Mouse (Mus musculus) left cerebral cortex, adult 9 months (tissue): ENCODE data around the gene Fbxo46.
"Not testable (repeated sequence)": the region's sequence is repeated elsewhere in the genome, so short reads cannot be mapped to it uniquely, and the experiment has no call there.

Experiments used
- DNase-seq, 2 experiments: peaks; one replicate each; pipeline ENCODE4 v3.0.0; 2022; ENCODE audit warnings: low spot score in 2 of 2

The Fbxo46 gene

GRCm38 (mm10) chr7:19119631-19120429 is at the start of gene Fbxo46:
Gene Fbxo46 (plus strand): TSS chr7:19119859.
- DNase-seq: peak; percentile 93 to 96

DNA sequence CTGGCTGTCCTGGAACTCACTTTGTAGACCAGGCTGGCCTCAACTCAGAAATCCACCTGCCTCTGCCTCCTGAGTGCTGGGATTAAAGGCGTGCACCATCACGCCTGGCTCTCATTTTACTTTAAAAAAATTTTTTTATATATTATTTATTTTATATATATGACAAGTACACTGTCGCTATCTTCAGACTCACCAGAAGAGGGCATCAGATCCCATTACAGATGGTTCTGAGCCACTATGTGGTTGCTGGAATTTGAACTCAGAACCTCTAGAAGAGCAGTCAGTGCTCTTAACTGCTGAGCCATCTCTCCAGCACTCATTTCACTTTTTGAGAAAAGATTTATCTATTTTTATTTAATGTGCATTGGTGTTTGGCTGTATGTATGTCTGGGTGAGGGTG is 48.6 kb upstream of the Fbxo46 start:
- not testable (repeated sequence) for DNase-seq

DNA sequence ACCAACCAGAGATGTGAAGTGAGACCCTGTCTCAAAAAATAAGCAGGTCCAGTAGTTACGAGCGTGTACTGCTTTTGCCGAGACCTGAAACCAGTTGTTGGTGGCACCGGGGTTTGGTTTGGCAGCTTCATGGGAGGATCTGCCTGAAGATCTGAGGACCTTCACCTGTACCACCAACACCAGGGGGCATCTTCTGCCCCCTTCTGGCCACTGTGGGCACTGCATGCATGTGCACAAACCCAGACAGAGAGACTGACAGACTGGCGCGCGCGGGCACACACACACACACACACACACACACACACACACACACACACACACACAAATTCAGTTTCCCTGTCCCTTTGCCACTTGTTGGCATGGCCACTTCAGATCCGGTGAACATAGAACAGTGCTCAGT is 46.2 kb upstream of the Fbxo46 start:
- no peak for DNase-seq

DNA sequence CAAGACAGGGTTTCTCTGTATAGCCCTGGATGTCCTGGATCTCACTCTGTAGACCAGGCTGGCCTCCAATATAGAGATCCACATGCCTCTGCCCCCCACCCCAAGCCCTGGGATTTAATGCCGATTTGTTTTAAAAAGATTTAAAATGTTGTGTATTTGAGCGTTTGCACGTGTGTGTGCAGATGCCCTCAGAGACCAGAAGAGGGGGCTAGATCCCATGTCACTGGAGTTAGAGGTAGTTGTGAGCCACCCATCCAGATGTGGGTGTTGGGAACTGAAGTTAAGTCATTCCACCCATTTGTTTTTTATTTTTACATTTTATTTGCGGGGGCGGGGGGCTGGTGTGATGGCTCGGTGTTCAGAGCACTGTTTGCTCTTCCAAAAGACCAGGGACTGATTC is 45.2 kb upstream of the Fbxo46 start:
- DNase-seq: no peak

DNA sequence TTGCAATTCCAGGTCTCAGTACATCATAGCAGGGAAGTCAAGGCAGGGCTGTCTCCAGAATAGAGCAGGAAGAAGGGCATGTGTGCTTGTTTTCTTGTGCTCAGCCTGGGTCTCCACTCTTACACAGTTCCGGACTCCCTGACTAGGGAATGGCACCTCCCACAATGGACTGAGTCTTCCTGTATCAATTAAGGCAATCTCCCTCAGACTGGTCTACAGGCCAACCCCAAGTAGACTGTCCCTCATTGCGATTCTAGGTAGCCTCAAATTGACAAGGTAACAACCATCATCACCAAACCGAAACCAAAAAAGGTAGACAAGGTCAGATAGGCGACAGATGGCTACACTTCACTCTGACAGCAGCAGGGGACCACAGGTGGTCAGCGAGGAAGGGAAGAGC is 44.4 kb upstream of the Fbxo46 start:
- no peak for DNase-seq

- peak; percentile 95 to 97 for DNase-seq
These were observed 43.7 kb upstream of the Fbxo46 start, which contains the start of gene Dmwd for GRCm38 (mm10) chr7:19075723-19076585. Gene Dmwd (plus strand): TSS chr7:19076227.

DNA sequence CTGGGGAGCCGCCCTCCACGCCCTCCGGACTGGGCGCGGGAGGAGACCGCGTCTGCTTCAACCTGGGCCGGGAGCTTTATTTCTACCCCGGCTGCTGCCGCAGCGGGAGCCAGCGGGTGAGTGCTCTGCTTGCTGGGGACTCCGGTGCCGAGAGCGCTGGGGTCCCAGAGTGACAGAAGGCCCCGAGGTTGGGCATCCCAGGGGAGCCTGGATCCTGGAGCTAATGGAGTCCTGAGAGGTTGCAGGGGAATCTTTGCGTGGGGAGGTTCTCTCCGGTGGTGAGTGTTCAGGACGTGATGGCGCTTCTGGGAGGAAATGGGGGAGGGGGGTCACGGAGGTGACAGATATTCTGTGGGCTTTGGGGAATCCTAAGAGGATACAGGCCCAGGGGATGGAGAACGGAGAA is 43.1 kb upstream of the Fbxo46 start:
- DNase-seq: no peak

GRCm38 (mm10) chr7:19077761-19078160 is 41.9 kb upstream of the Fbxo46 start:
- DNase-seq: no peak

- no peak for DNase-seq
These were observed 40.9 kb upstream of the Fbxo46 start for GRCm38 (mm10) chr7:19078732-19079131.

DNA sequence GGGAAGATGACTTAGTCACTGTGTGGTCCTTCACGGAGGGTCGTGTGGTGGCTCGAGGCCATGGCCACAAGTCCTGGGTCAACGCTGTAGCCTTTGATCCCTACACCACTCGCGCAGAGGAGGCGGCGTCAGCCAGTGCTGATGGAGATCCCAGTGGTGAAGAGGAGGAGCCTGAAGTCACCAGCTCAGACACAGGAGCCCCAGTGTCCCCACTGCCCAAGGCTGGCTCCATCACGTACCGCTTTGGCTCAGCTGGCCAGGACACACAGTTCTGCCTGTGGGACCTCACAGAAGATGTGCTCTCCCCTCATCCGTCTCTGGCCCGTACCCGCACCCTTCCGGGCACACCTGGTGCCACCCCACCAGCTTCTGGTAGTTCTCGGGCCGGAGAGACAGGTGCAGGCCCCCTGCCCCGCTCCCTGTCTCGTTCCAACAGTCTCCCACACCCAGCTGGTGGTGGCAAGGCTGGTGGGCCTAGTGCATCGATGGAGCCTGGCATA is 39.2 kb upstream of the Fbxo46 start:
- no peak for DNase-seq

GRCm38 (mm10) chr7:19082171-19082570 is 37.5 kb upstream of the Fbxo46 start:
- DNase-seq: no peak

DNA sequence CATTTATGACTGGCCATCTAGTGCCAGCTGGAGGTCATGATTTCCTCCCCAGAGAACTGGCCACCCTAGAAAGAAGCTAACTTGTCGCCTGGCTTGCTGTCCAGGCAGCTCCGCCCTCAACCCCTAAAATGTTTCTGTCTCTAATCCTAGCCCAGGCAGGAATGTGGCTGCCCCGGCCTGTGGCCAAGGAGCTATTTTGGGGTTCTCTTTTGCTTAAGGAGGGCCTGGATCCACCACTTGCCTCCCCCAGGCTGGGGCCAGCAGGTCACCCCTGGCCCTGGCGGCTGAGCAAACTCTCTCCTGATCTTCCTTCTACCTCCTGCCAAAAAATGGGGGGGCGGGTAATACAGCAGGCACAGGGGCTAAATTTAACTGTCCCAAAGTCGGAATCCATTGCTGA is 36.6 kb upstream of the Fbxo46 start:
- no peak for DNase-seq

GRCm38 (mm10) chr7:19083701-19084100 is 36.0 kb upstream of the Fbxo46 start, which contains the start of gene Dmpk:
Gene Dmpk (plus strand): TSS chr7:19083849.
- no peak for DNase-seq

GRCm38 (mm10) chr7:19084277-19084771 is 35.3 kb upstream of the Fbxo46 start:
- DNase-seq: no peak

- DNase-seq: no peak
These were observed 34.7 kb upstream of the Fbxo46 start for GRCm38 (mm10) chr7:19084921-19085473.

DNA sequence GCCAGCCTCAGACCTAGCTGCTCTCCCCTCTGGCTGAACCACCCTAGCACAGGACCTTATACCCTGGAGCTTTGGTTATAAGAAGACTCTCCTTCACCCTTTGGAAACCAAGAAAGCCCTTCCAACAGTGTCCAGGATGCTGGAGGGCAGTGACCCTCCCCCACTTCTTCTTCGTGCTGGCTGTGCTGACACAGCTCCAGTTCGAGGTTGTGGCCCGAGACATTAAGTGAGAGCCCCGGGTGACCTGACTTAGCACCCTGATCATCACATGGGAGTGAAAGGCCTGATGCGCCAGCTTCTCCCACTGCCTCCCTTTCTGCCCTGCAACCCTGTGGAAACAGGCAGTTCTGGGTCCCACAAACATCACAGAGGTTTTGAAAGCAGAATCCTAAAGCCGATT is 34.2 kb upstream of the Fbxo46 start:
- no peak for DNase-seq

DNA sequence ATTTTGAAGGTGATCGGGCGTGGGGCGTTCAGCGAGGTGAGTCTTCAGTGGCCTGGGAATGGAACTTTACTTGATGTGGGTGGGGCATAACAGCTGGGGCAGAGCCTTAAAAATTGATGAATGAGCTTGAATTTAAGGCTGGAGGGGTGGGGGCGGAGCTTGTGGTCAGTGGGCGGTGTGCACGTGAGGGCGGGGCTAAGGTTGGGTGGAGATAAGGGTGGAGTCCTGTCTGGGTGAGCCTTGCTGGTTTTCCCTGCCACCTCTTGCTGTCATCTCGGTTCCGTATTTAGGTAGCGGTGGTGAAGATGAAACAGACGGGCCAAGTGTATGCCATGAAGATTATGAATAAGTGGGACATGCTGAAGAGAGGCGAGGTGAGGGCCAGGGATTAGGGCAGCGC is 33.6 kb upstream of the Fbxo46 start:
- DNase-seq: no peak

- DNase-seq: no peak
These were observed 32.9 kb upstream of the Fbxo46 start for GRCm38 (mm10) chr7:19086760-19087159.

DNA sequence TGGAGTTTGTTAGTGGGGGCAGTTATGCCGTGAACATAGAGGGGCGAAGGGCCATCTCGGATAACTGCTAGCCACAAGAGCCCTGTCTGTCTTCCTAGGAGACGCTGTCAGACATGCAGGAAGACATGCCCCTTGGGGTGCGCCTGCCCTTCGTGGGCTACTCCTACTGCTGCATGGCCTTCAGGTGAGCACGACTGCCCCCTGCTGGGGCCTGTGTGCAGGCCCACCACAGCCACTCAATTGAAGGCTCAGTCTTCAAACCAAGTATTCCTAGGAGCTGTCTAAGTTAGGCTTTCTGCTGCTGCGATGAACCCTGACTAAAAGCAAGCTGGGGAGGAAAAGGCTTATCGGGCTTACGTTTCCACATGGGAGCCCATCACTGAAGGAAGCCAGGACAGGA is 30.8 kb upstream of the Fbxo46 start:
- peak in 1 of 2 experiments; percentile 50 for DNase-seq

GRCm38 (mm10) chr7:19091913-19092312 is 27.7 kb upstream of the Fbxo46 start:
- DNase-seq: no peak

DNA sequence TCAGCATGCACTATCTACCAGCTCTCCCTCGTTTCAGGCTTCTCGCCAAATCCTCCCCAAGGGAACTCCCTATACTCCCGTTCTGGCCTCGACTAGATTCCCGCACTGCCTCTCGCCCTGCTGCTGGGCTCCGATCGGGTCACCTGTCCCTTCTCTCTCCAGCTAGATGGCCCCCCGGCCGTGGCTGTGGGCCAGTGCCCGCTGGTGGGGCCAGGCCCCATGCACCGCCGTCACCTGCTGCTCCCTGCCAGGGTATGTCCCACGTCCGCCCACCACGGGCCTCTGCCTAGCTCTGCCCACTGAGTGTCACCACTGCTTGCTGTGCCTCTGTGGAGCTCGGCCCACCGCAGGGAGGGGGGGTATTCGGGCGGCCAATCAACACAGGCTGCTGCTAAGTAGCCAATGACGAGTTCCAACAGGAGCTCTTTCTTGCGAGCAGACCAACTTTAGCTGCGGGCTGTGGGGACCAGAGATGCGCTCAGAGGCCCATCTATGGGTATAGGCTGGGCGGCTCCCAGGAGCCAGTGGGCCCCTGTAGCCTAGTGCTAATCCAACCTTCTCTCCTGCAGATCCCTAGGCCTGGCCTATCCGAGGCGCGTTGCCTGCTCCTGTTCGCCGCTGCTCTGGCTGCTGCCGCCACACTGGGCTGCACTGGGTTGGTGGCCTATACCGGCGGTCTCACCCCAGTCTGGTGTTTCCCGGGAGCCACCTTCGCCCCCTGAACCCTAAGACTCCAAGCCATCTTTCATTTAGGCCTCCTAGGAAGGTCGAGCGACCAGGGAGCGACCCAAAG is 27.1 kb upstream of the Fbxo46 start:
- no peak for DNase-seq
